Mouse (Mus musculus): Measurements from ENCODE around the gene Rnf38.

- TF ChIP-seq CTCF (IDR thresholded peaks at IDR 0.05; ENCODE audit: low read depth, low read length) (no peak), POLR2A (IDR thresholded peaks at IDR 0.05; ENCODE audit: insufficient read depth, low read length) (no peak)
Observed at GRCm38 (mm10) chr4:44253191-44253590, 19.6 kb upstream of the Rnf38 start.
